Mouse (Mus musculus) skeletal muscle tissue, adult 2 months (tissue): Measurements from ENCODE around the gene Pdlim1.

Experiments used
- DNase-seq: peaks from one replicate; pipeline ENCODE4 v3.0.0-alpha.2; 2012; ENCODE audit warnings: low read depth, low spot score

Gene Pdlim1

GRCm38 (mm10) chr19:40271308-40271892 is at the start of gene Pdlim1:
Gene Pdlim1 (minus strand): TSS chr19:40271842.
- peak; percentile 56 for DNase-seq

DNA sequence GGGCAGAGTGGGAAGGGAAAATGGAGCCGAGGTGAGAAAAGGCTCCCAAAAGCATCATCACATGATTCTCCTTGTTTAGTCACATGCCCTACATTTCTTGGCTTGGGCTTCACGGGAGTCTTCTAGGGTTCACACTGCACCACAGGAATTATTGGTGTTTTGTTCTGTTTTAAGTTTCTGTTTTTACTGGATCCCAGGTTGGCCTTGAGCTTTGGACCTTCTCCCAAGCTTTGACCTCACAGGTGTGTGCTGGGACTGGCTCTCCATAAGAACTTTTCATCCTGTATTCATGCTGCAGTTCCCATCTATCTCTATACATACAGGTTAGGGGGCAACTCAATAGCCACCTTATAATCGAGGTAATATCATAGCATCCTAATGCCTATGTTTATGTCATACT is 47.6 kb upstream of the Pdlim1 start:
- no peak for DNase-seq

GRCm38 (mm10) chr19:40318511-40318910 is 46.9 kb upstream of the Pdlim1 start:
- DNase-seq, result no peak

- DNase-seq, result no peak
Measured at GRCm38 (mm10) chr19:40317001-40317400, 45.4 kb upstream of the Pdlim1 start.

- no peak for DNase-seq
Measured at GRCm38 (mm10) chr19:40314252-40314651, 42.6 kb upstream of the Pdlim1 start.

DNA sequence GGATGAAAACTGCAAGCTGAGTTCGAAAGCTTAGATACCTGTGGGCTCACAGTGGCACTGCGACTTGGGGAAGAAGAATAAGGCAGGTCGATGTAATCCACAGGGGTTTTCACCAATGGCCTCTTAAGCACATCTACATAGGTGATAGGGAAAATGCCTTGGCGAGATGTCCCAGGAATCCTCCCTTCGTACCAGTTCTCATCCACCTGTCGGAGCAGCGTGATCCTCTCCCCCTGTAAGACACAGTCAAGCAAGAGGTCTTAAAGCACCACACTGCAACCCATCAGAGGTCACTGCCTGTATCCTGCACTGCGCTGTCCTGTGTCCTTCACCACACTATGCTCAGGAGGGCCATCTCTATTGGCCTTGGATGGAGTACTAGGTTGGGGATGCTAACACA is 40.0 kb upstream of the Pdlim1 start:
- no peak for DNase-seq

DNA sequence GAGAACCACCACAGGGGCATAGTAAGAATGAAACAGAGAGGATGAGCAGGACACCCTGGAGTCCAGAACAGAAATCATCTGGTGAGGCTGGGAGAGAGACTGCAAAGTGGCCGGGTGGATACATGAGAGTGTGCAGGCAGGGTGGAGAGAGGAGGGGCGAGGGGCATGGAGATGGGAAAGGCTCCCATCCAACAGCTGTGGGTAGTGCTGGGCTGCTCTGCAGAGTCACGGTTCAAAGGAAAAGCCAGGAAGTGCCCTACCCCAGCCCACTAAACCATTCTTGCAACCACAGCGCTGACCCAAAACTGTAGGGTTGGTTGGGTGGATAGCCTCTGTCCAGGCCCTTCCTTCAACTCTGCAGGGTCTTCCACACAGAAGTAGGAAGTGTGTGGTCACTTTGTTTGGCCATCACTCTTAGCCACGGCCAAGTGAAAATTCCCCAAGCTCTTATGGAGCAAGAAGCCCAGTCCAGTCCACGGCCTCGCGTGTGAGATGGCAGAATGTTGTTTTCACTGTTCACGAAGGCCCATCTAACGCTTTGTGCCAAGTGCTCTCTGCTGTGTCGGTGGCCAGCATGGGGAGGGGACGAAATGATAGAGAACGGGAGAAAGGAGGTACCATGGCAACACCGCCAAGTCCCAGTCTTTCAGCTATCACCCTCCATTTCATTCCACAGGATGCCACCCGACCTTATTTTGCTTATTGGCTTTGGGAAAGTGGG is 38.9 kb upstream of the Pdlim1 start:
- no peak for DNase-seq

- DNase-seq, result no peak
Measured at GRCm38 (mm10) chr19:40309911-40310310, 38.3 kb upstream of the Pdlim1 start.

DNA sequence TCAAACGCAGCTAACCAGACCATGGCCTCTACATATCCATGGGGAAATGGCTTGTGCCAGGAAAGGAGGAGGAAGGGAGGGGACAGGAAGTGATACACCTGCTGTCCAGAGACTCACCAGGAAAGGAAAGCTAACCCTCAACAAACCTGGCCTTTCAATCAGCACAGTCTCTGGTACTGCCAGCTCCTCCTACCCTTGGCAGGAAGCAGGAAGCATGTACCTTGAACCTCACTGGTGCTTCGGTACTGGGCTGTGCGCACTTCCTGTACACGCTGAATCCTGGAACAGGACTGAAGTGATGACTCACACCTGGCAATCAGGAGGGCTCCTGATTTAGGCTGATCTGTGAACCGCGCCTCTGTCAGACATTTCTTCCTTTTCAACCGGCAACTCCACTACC is 35.9 kb upstream of the Pdlim1 start:
- peak; percentile 62 for DNase-seq

DNA sequence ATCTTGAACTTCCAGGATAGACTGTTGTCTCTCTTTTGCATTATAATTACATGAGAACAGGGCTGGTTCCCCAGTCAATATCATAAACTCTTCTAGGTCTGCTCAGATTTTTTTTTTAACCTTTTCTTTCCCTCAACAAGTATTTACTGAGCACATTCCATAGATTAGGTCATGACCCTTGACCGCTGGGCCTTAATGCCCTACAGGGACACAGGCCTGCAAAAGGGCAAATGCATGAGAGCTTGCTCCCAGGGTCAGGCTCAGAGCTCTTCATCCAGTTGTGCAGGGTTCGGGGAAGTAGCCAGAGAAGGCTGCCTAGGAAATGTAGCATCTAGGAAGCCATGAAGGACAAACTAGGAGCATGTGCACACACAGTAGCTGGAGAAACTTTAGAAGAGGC is 35.0 kb upstream of the Pdlim1 start:
- DNase-seq, result no peak

DNA sequence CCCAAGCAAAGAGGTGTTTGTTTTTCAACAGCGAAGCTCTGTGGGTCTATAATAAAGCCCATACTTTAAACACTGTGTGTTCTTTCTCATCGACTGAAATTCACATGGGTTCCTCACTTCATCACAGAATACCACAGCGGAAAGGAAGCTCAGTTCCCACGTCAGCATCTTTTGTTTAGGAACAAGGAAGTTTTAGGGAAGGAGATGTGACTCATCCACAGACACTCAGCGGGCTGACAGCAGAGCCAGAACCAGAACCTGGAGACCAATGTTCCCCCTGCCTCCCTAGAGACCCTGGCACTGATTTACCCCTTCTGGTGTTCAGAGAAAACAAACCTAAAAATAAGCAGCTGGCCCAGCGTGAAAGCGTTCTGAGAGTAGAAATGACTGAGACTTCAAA is 33.8 kb upstream of the Pdlim1 start:
- no peak for DNase-seq

DNA sequence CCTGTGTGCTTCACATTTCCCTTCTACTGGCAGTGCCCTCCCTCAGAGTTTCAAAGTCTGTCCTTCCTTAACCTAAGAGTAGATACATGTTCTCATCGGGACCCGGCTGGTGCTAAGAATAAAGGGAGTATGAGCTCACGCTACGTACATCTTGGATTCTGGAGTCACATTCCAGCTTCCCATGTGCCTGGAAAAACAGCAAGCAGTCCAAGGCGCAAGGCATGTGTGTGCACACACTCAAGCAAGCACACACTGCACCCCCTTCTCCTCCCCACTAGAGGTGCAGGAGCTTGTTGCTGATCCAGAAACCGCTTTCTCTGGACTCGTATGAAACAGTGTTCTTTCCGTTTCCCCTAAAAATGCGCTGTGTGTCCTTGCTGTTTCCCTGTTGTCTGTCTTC is 31.3 kb upstream of the Pdlim1 start:
- DNase-seq, result peak; percentile 51

- DNase-seq, result no peak
Measured at GRCm38 (mm10) chr19:40302477-40302876, 30.8 kb upstream of the Pdlim1 start.

- no peak for DNase-seq
Measured at GRCm38 (mm10) chr19:40299983-40300759, 28.5 kb upstream of the Pdlim1 start.

DNA sequence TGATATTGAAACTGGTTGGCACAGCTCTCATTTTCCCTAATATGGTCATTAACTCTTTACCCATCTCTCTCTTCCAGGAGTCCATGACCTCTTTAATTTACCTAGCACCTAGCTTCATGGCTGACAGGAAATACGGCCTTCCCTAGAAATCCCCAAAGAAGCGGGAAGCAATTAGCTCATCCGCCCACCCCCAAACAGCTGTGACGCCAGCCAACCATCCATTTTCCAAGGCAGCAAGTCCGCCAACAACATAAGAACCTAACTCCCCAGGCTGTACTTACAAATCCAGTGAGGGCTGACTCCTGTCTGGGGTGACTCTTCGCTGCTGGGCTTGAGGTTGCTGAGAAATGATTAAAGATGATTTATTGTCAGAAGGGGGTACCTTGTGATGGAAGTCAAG is 27.5 kb upstream of the Pdlim1 start:
- no peak for DNase-seq

- no peak for DNase-seq
Measured at GRCm38 (mm10) chr19:40298574-40298973, 26.9 kb upstream of the Pdlim1 start.

- DNase-seq, result no peak
Measured at GRCm38 (mm10) chr19:40297798-40298144, 26.1 kb upstream of the Pdlim1 start.

DNA sequence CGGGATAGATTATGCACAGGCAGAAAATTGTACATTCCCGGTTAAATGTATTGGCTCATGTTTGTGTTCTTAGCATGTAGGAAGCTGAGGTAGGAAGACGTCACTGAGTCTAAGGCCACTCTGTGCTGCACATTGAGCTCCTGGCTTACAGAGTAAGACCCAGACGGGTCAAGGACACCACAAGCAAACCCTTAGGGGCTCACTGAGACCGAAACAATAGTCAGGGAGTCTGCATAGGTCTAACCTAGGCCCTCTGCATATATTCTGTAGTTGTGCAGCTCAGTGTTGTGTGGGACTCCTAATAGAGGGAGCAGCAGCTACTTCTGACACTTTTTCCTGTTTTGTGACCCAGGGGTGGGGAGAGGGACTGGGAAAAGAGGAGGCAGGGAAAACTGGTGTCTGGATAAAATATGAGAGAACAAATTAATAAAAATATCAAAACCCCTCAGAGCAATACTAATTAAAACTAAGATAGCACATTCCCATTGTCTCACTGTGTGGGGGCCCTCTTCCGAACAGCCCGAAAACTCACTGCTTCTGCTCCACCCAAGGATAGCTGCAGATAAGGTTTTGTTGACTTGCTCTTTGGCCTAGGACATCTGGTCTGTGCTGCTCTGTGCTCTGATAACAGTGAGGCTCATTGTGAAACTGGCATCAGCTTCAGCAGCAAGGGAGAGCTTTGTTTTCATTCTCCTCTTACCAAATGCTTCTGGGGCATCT is 25.6 kb upstream of the Pdlim1 start:
- DNase-seq, result no peak

DNA sequence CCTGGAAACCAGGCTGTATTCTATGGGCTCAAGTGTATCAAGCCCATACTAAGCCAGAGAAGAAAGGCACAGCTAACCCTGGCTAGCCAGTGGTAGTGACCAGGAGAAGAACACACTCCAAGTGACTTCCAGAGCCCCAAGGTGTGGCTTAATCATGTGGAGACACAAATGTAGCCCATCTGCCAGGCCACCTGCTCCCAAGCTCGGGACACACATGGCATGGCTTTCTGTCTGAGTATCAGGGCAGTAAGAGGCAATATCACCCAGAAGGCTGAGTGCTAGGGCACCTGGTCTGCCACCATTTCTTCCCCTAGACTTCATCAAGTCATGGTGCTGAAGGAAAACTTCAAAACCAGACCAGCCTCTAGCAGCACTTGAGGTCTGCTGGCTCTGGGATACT is 22.6 kb upstream of the Pdlim1 start:
- DNase-seq, result no peak

GRCm38 (mm10) chr19:40293791-40294190 is 22.1 kb upstream of the Pdlim1 start:
- DNase-seq, result no peak

- DNase-seq, result no peak
Measured at GRCm38 (mm10) chr19:40290099-40290724, 18.6 kb upstream of the Pdlim1 start.

GRCm38 (mm10) chr19:40288415-40288814 is 16.8 kb upstream of the Pdlim1 start:
- DNase-seq, result peak; percentile 40
